Mouse (Mus musculus): Measurements from ENCODE around the gene Stab2.

GRCm38 (mm10) chr10:86791507-86792184 lies 216.2 kb downstream of the Stab2 start:
- TF ChIP-seq CTCF (IDR thresholded peaks at IDR 0.05; ENCODE audit: control insufficient read depth, insufficient read depth, insufficient read length), result no peak
- TF ChIP-seq MYOG (IDR thresholded peaks at IDR 0.05; ENCODE audit: control insufficient read depth, extremely low read depth, insufficient read length), result no peak
